Mouse (Mus musculus) hematopoietic stem cell, adult 5-6 weeks (primary cell): ENCODE measurements around the gene Fbxw25. TPM values are rescaled to one million over a fixed set of nuclear protein-coding genes. Genes with fewer than 3 reads are reported as not detected.
"Not testable (repeated sequence)": the region's sequence is repeated elsewhere in the genome, so short reads cannot be mapped to it uniquely, and the experiment has no call there.

ENCODE experiments used
- ATAC-seq, 2 experiments: fragments of 125-278 bp in 1 of 2; replicated peaks in 1 of 2; 2 replicates each; pipeline ENCODE4 v1.8.0; 2016 to 2017; ENCODE audit warnings: inconsistent platforms in 2 of 2, mild to moderate bottlenecking in 2 of 2, moderate number of reproducible peaks in 2 of 2, low read depth in 1 of 2, moderate TSS enrichment in 1 of 2; ENCODE audit not compliant: low FRiP score in 2 of 2, poor library complexity in 2 of 2, severe bottlenecking in 2 of 2, insufficient read depth in 1 of 2, low TSS enrichment in 1 of 2
- total RNA-seq: library from RNA; stranded (forward); fragments of 172-1452, 232-1000 nt; gene quantifications from 2 replicates; pipeline ENCODE4 v1.2.3, GENCODE M21; 2017

Fbxw25 gene
- not detected in 2 replicates for total RNA-seq

- ATAC-seq, result not testable (repeated sequence)
These were observed at the start of gene Fbxw25 for GRCm38 (mm10) chr9:109664552-109664951. Gene Fbxw25, minus strand, starts transcription at chr9:109664652.

GRCm38 (mm10) chr9:109702600-109702999, 38.1 kb upstream of the Fbxw25 start, which contains the start of gene Fbxw18:
Gene Fbxw18, minus strand, starts transcription at chr9:109702700.
- not testable (repeated sequence) for ATAC-seq

DNA sequence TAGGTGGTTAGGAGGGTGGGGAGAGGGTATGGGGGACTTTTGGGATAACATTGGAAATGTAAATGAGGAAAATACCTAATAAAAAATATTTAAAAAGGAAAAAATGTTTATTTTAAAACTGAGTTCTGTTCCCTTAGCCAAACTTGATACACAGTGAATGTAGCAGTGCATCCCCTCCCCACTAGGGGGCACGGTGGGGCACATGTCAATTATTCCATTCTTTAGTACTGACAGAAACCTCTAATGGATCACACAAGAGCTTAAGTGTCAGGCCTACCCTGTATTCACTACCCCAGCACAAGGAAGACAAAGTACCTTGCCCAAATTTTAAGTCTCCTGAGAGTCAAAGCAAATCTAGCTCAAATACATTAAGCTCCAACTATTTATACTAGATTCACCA, 20.8 kb upstream of the Fbxw25 start:
- peak in 1 of 2 experiments; percentile 42; a peak in 1 of 4 replicates for ATAC-seq

- ATAC-seq, result not testable (repeated sequence)
These were observed 38.5 kb downstream of the Fbxw25 start, which contains the start of gene Fbxw24 for GRCm38 (mm10) chr9:109625957-109626356. Gene Fbxw24, minus strand, starts transcription at chr9:109626057.

GRCm38 (mm10) chr9:109606837-109607236, 57.6 kb downstream of the Fbxw25 start:
- ATAC-seq, result not testable (repeated sequence)

- ATAC-seq, result not testable (repeated sequence)
These were observed 62.3 kb downstream of the Fbxw25 start for GRCm38 (mm10) chr9:109602128-109602527.

GRCm38 (mm10) chr9:109597226-109597625, 67.2 kb downstream of the Fbxw25 start:
- no peak for ATAC-seq

Other genes starting within 250 kb of the Fbxw25 start
- not detected in 2 replicates for gene Fbxw16, start 215.5 kb downstream of the Fbxw25 start, total RNA-seq
- not detected in 2 replicates for gene Fbxw19, start 168.8 kb downstream of the Fbxw25 start, total RNA-seq
- gene Fbxw15, start 96.4 kb downstream of the Fbxw25 start, total RNA-seq, result not detected in 2 replicates
- not detected in 2 replicates for gene Fbxw24, start 38.6 kb downstream of the Fbxw25 start, total RNA-seq
- gene Fbxw18, start 38.0 kb upstream of the Fbxw25 start, total RNA-seq, result not detected in 2 replicates
- not detected in 2 replicates for gene Fbxw26, start 81.4 kb upstream of the Fbxw25 start, total RNA-seq
- gene Fbxw27, start 126.0 kb upstream of the Fbxw25 start, total RNA-seq, result not detected in 2 replicates
- gene Spink8, start 147.6 kb upstream of the Fbxw25 start, total RNA-seq, result not detected in 2 replicates
- 23.3 and 34.3 TPM in 2 replicates for gene Nme6, start 168.1 kb upstream of the Fbxw25 start, total RNA-seq
- gene Camp, start 185.0 kb upstream of the Fbxw25 start, total RNA-seq, result 230 and 773 TPM in 2 replicates
- 37.5 and 42.5 TPM in 2 replicates for gene Cdc25a, start 210.9 kb upstream of the Fbxw25 start, total RNA-seq